Comparison of ENCODE assay signal across 21 mouse cellular contexts in the genomic region with DNA sequence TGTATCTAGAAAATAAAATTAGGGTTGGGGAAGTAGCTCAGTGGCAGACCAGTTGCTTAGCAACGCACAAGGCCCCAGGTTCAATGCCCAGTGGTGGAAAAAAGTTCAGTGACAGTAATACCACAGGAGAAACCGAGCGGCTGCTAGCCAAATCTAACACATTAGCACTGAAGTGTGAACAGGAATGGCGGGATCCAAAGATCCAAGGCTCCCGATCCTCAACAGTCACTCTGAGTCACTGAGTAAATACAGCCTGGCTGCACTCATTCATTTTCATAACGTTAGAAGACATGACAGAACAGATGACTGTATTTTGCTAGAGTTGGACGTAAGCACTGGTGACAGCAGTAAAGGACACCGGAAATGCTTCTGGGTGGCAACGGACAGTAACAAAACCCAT. TPM values are rescaled to one million over a fixed set of nuclear protein-coding genes. Genes with fewer than 3 reads are reported as not detected.
DNase-seq lines count a peak whose midpoint lies in the region; ATAC-seq and TF ChIP-seq lines count a peak whose summit lies in the region.
"Had no signal": no experiment of that assay in that cellular context is flagged by ENCODE, and none has a peak within 500 bp of the region (broad histone marks: within the 10 kb centered on the region; RNA-seq: fewer than 3 reads in every experiment).

No protein-coding gene starts in this region.

- no peak for TF ChIP-seq POLR2A in liver, adult 2 months (IDR thresholded peaks at IDR 0.05; ENCODE audit: extremely low read depth, insufficient read depth, low read length)

- H3K4me3 ChIP-seq in liver, adult 2 months (ENCODE audit: insufficient read depth, low read depth, low read length) = no peak overlapping the region
- no peak overlapping the region for H3K4me3 ChIP-seq in liver, embryonic 11.5 days (ENCODE audit: low read depth, low read length)
- H3K4me3 ChIP-seq in C2C12 (ENCODE audit: insufficient read depth, poor library complexity, severe bottlenecking) = no peak overlapping the region
- H3K4me3 ChIP-seq in liver, embryonic 15.5 days (replicated peaks) = 0 out of 2 replicates have a peak overlapping the region, but pooled peaks have one; percentile 70
- H3K4me3 ChIP-seq in hindbrain, postnatal 0 days (ENCODE audit: low read length) = no peak overlapping the region
- H3K4me3 ChIP-seq: heart, adult 2 months; hindbrain, embryonic 12.5 days; stomach, embryonic 15.5 days had no signal

- H3K4me2 ChIP-seq in liver, embryonic 11.5 days = no peak overlapping the region; the same call in 1 of the 2 replicates
- H3K4me2 ChIP-seq in liver, embryonic 15.5 days = 0 out of 2 replicates have a peak overlapping the region, but pooled peaks have one; percentile 78
- no peak overlapping the region for H3K4me2 ChIP-seq in hindbrain, postnatal 0 days (ENCODE audit: low read depth, low read length)

- no peaks in the 10 kb centered on the region for H3K27me3 ChIP-seq in liver, adult 2 months (ENCODE audit: control insufficient read depth, insufficient read depth, low read length)
- no peaks in the 10 kb centered on the region for H3K27me3 ChIP-seq in liver, embryonic 11.5 days (replicated peaks; ENCODE audit: control insufficient read depth, insufficient read depth, low read length)
- H3K27me3 ChIP-seq in C2C12 (ENCODE audit: control insufficient read depth, insufficient read depth, insufficient read length) = no peaks in the 10 kb centered on the region
- no peaks in the 10 kb centered on the region for H3K27me3 ChIP-seq in liver, embryonic 15.5 days
- no peaks in the 10 kb centered on the region for H3K27me3 ChIP-seq in hindbrain, postnatal 0 days (ENCODE audit: insufficient read depth, low read length)
- H3K27me3 ChIP-seq: embryonic facial prominence, embryonic 15.5 days; heart, embryonic 13.5 days; hindbrain, embryonic 12.5 days; midbrain, embryonic 13.5 days; neural tube, embryonic 13.5 days; stomach, embryonic 15.5 days had no signal

- H3K79me2 ChIP-seq in liver, adult 2 months (ENCODE audit: control insufficient read depth, insufficient read depth, low read length) = peaks cover 5% of the 10 kb centered on the region; the same call in 1 of the 2 replicates
- H3K79me2 ChIP-seq in C2C12 (ENCODE audit: control insufficient read depth, insufficient read depth) = peaks cover 75% of the 10 kb centered on the region

- peaks cover 11% of the 10 kb centered on the region for H3K4me1 ChIP-seq in liver, adult 2 months (ENCODE audit: control insufficient read depth, insufficient read depth, low read length)
- peaks cover 4% of the 10 kb centered on the region for H3K4me1 ChIP-seq in liver, embryonic 11.5 days (replicated peaks; ENCODE audit: control insufficient read depth, insufficient read depth, low read length)
- peaks cover 41% of the 10 kb centered on the region for H3K4me1 ChIP-seq in liver, embryonic 15.5 days (replicated peaks)
- peaks cover 11% of the 10 kb centered on the region for H3K4me1 ChIP-seq in hindbrain, postnatal 0 days (ENCODE audit: insufficient read depth, low read length)
- H3K4me1 ChIP-seq: stomach, embryonic 15.5 days had no signal

- no peak for TF ChIP-seq CTCF in liver, adult 2 months (IDR thresholded peaks at IDR 0.05; ENCODE audit: low read depth, low read length)
- TF ChIP-seq CTCF in C2C12 (IDR thresholded peaks at IDR 0.05; ENCODE audit: control insufficient read depth, insufficient read depth, insufficient read length) = no peak
- no peak for TF ChIP-seq CTCF in hindbrain, postnatal 0 days (IDR thresholded peaks at IDR 0.05; ENCODE audit: low read depth)

- H3K9me3 ChIP-seq in liver, embryonic 11.5 days (ENCODE audit: control insufficient read depth, low read length) = no peaks in the 10 kb centered on the region
- no peaks in the 10 kb centered on the region for H3K9me3 ChIP-seq in liver, embryonic 15.5 days (replicated peaks)
- no peaks in the 10 kb centered on the region for H3K9me3 ChIP-seq in hindbrain, postnatal 0 days (ENCODE audit: low read length)
- H3K9me3 ChIP-seq: embryonic facial prominence, embryonic 15.5 days; heart, embryonic 13.5 days; hindbrain, embryonic 12.5 days; midbrain, embryonic 13.5 days; neural tube, embryonic 13.5 days; stomach, embryonic 15.5 days had no signal

- H3K27ac ChIP-seq in liver, adult 2 months (replicated peaks; ENCODE audit: insufficient read depth, low read depth, low read length) = no peak overlapping the region
- no peak overlapping the region for H3K27ac ChIP-seq in liver, embryonic 11.5 days (ENCODE audit: low read depth, low read length)
- no peak overlapping the region for H3K27ac ChIP-seq in liver, embryonic 15.5 days (replicated peaks)
- H3K27ac ChIP-seq in hindbrain, postnatal 0 days = no peak overlapping the region
- H3K27ac ChIP-seq: embryonic facial prominence, embryonic 15.5 days; heart, adult 2 months; heart, embryonic 13.5 days; hindbrain, embryonic 12.5 days; midbrain, embryonic 13.5 days; neural tube, embryonic 13.5 days; stomach, embryonic 15.5 days had no signal

- no peak for ATAC-seq in liver, embryonic 11.5 days (replicated peaks; ENCODE audit: low FRiP score)
- no peak for ATAC-seq in liver, embryonic 15.5 days (ENCODE audit: insufficient read depth)
- no peak for ATAC-seq in hindbrain, postnatal 0 days
- ATAC-seq: midbrain, embryonic 13.5 days had no signal

- WGBS in liver, adult 2 months = 59% methylated on average over 9 of the region's 9 CpGs
- WGBS in liver, embryonic 11.5 days = 94% methylated on average over 9 of the region's 9 CpGs
- 81% methylated on average over 9 of the region's 9 CpGs for WGBS in liver, embryonic 15.5 days (ENCODE audit: insufficient replicate concordance)
- 79% methylated on average over 9 of the region's 9 CpGs for WGBS in hindbrain, postnatal 0 days

- no peak overlapping the region for H3ac ChIP-seq in C2C12 (ENCODE audit: control insufficient read depth, insufficient read length, low read depth)

- DNase-seq in liver, adult 2 months (ENCODE audit: extremely low read depth, low read depth, low spot score) = peak; percentile 10
- no peak for DNase-seq in liver, embryonic 11.5 days (ENCODE audit: low spot score)
- peak; percentile 51 for DNase-seq in 3134 (ENCODE audit: extremely low read depth, insufficient read length, low spot score)
- DNase-seq in cerebellum, adult 9-11 months = no peak
- no peak for DNase-seq in hindbrain, postnatal 0 days (ENCODE audit: low spot score)
- DNase-seq: adrenal gland, postnatal 10 days; gastrocnemius, postnatal 25 days; heart, adult 2 months; heart, postnatal 14 days; kidney, adult 18-20 months; kidney, postnatal 4 days; layer of hippocampus, adult 9-11 months; lung, embryonic 14.5 days had no signal

- peaks cover 6% of the 10 kb centered on the region for H3K36me3 ChIP-seq in liver, adult 2 months (ENCODE audit: control insufficient read depth, insufficient read depth, low read length)
- H3K36me3 ChIP-seq in liver, embryonic 11.5 days (ENCODE audit: control insufficient read depth, insufficient read depth, low read length) = peaks cover 12% of the 10 kb centered on the region; the same call in 1 of the 2 replicates
- H3K36me3 ChIP-seq in C2C12 (ENCODE audit: control insufficient read depth, insufficient read depth) = peaks cover 25% of the 10 kb centered on the region
- H3K36me3 ChIP-seq in liver, embryonic 15.5 days (replicated peaks) = peaks cover 42% of the 10 kb centered on the region
- H3K36me3 ChIP-seq in hindbrain, postnatal 0 days (ENCODE audit: insufficient read depth, low read length) = 0 out of 2 replicates have a peak, but pooled peaks cover 4% of the 10 kb centered on the region

- H3K9ac ChIP-seq in liver, adult 2 months (ENCODE audit: low read depth, low read length) = no peak overlapping the region
- no peak overlapping the region for H3K9ac ChIP-seq in liver, embryonic 11.5 days (ENCODE audit: low read depth, low read length)
- H3K9ac ChIP-seq in liver, embryonic 15.5 days = no peak overlapping the region
- H3K9ac ChIP-seq in hindbrain, postnatal 0 days (replicated peaks; ENCODE audit: low read length) = no peak overlapping the region
- H3K9ac ChIP-seq: embryonic facial prominence, embryonic 15.5 days; heart, embryonic 13.5 days; hindbrain, embryonic 12.5 days; lung, embryonic 14.5 days; midbrain, embryonic 13.5 days; neural tube, embryonic 13.5 days; stomach, embryonic 15.5 days had no signal

- peaks cover 38% of the 10 kb centered on the region for H3K79me3 ChIP-seq in C2C12 (ENCODE audit: low read depth)

RNA-seq across cellular contexts. Expression of gene Ecd, which starts 2.0 kb away (rescaled TPM):
- total RNA-seq in liver, adult 2 months (2014; rRNA removed) = 16.7 and 17.5 TPM in 2 replicates
- 13.6 and 14.9 TPM in 2 replicates for polyA plus RNA-seq in liver, adult 2 months (2012; rRNA removed)
- 76.1 and 80.5 TPM in 2 replicates for polyA plus RNA-seq in liver, embryonic 11.5 days (2014; fragmentation: Nextera tagmentation; extraction: Ambion mirVana)
- polyA plus RNA-seq in C2C12 (2012; fragmentation: generic; extraction: Trizol) = 28.6 TPM
- 25.3 and 26.8 TPM in 2 replicates for polyA plus RNA-seq in liver, embryonic 15.5 days (2015; fragmentation: Nextera tagmentation; extraction: Ambion mirVana)
- 29.8 and 38.6 TPM in 2 replicates for total RNA-seq in hindbrain, postnatal 0 days (2014; rRNA removed)
- 37.3 and 38.4 TPM in 2 replicates for polyA plus RNA-seq in hindbrain, postnatal 0 days (2015; fragmentation: Nextera tagmentation; extraction: Ambion mirVana)

RNA-seq across cellular contexts. Expression of gene Fam149b, which starts 2.1 kb away (rescaled TPM):
- total RNA-seq in liver, adult 2 months (2014; rRNA removed) = 20.8 and 24.8 TPM in 2 replicates
- 14.6 and 17.5 TPM in 2 replicates for polyA plus RNA-seq in liver, adult 2 months (2012; rRNA removed)
- polyA plus RNA-seq in liver, embryonic 11.5 days (2014; fragmentation: Nextera tagmentation; extraction: Ambion mirVana) = 22.6 and 24.2 TPM in 2 replicates
- polyA plus RNA-seq in C2C12 (2012; fragmentation: generic; extraction: Trizol) = 17.7 TPM
- 7.5 and 8.5 TPM in 2 replicates for polyA plus RNA-seq in liver, embryonic 15.5 days (2015; fragmentation: Nextera tagmentation; extraction: Ambion mirVana)
- 42.1 and 44.4 TPM in 2 replicates for total RNA-seq in hindbrain, postnatal 0 days (2014; rRNA removed)
- polyA plus RNA-seq in hindbrain, postnatal 0 days (2015; fragmentation: Nextera tagmentation; extraction: Ambion mirVana) = 25.9 and 28.8 TPM in 2 replicates

RNA-seq across cellular contexts. Expression of gene Dnajc9, which starts 42.8 kb away (rescaled TPM):
- 6.6 and 7.9 TPM in 2 replicates for total RNA-seq in liver, adult 2 months (2014; rRNA removed)
- polyA plus RNA-seq in liver, adult 2 months (2012; rRNA removed) = 4.6 and 5.7 TPM in 2 replicates
- polyA plus RNA-seq in liver, embryonic 11.5 days (2014; fragmentation: Nextera tagmentation; extraction: Ambion mirVana) = 174 and 191 TPM in 2 replicates
- 80.8 TPM for polyA plus RNA-seq in C2C12 (2012; fragmentation: generic; extraction: Trizol)
- polyA plus RNA-seq in liver, embryonic 15.5 days (2015; fragmentation: Nextera tagmentation; extraction: Ambion mirVana) = 111 and 114 TPM in 2 replicates
- total RNA-seq in hindbrain, postnatal 0 days (2014; rRNA removed) = 29.2 and 44.2 TPM in 2 replicates
- 111 and 114 TPM in 2 replicates for polyA plus RNA-seq in hindbrain, postnatal 0 days (2015; fragmentation: Nextera tagmentation; extraction: Ambion mirVana)

RNA-seq across cellular contexts. Expression of gene Mrps16, which starts 47.5 kb away (rescaled TPM):
- total RNA-seq in liver, adult 2 months (2014; rRNA removed) = 24.9 and 29.4 TPM in 2 replicates
- polyA plus RNA-seq in liver, adult 2 months (2012; rRNA removed) = 26.7 and 29.2 TPM in 2 replicates
- polyA plus RNA-seq in liver, embryonic 11.5 days (2014; fragmentation: Nextera tagmentation; extraction: Ambion mirVana) = 116 and 119 TPM in 2 replicates
- polyA plus RNA-seq in C2C12 (2012; fragmentation: generic; extraction: Trizol) = 97.2 TPM
- 42.7 and 48.3 TPM in 2 replicates for polyA plus RNA-seq in liver, embryonic 15.5 days (2015; fragmentation: Nextera tagmentation; extraction: Ambion mirVana)
- total RNA-seq in hindbrain, postnatal 0 days (2014; rRNA removed) = 34.7 and 35.4 TPM in 2 replicates
- polyA plus RNA-seq in hindbrain, postnatal 0 days (2015; fragmentation: Nextera tagmentation; extraction: Ambion mirVana) = 68.1 and 72.3 TPM in 2 replicates

RNA-seq across cellular contexts. Expression of gene Nudt13, which starts 51.4 kb away (rescaled TPM):
- total RNA-seq in liver, adult 2 months (2014; rRNA removed) = 10.0 and 10.7 TPM in 2 replicates
- 10.0 and 13.7 TPM in 2 replicates for polyA plus RNA-seq in liver, adult 2 months (2012; rRNA removed)
- 10.0 and 12.2 TPM in 2 replicates for polyA plus RNA-seq in liver, embryonic 11.5 days (2014; fragmentation: Nextera tagmentation; extraction: Ambion mirVana)
- 4.9 TPM for polyA plus RNA-seq in C2C12 (2012; fragmentation: generic; extraction: Trizol)
- polyA plus RNA-seq in liver, embryonic 15.5 days (2015; fragmentation: Nextera tagmentation; extraction: Ambion mirVana) = 4.5 and 5.0 TPM in 2 replicates
- total RNA-seq in hindbrain, postnatal 0 days (2014; rRNA removed) = 10.3 and 13.4 TPM in 2 replicates
- 11.2 and 12.0 TPM in 2 replicates for polyA plus RNA-seq in hindbrain, postnatal 0 days (2015; fragmentation: Nextera tagmentation; extraction: Ambion mirVana)

Comparison
In these comparisons a context has a peak if more than half of its experiments do, and no peak if none do; other contexts are left out.
1. DNase-seq: peak in liver, adult 2 months (single experiment) and 3134 (single experiment); none in liver, embryonic 11.5 days (single experiment), cerebellum, adult 9-11 months (single experiment) and hindbrain, postnatal 0 days (single experiment).
2. RNA of gene Dnajc9, which starts 42.8 kb away (polyA plus RNA-seq): 174 to 191 TPM in liver, embryonic 11.5 days, 111 to 114 TPM in liver, embryonic 15.5 days, 111 to 114 TPM in hindbrain, postnatal 0 days and 80.8 TPM in C2C12 (single experiment); 4.6 to 5.7 TPM in liver, adult 2 months; every median in the first group is over 10 times any median in the second.